Mouse (Mus musculus): Measurements from ENCODE around the gene Kif5c. TPM values are rescaled to one million over a fixed set of nuclear protein-coding genes. Genes with fewer than 3 reads are reported as not detected.
A peak's percentile ranks its signal among the peaks of the same experiment; 100 is the strongest.

Kif5c gene
- under 1 TPM; 0.79 to 0.80 TPM for total RNA-seq (2021)
- long read RNA-seq, experiment 1: 0 reads
- long read RNA-seq, experiment 2, partial matches to known transcripts: 1 of 1 reads
- long read RNA-seq, experiment 2, other reads (novel, unspliced or antisense): 0 of 1 reads

GRCm38 (mm10) chr2:49618829-49619718, at the start of gene Kif5c:
TSS of gene Kif5c (plus strand) at chr2:49619298.
- intact Hi-C loops (cut with DNase I): no loop called here
- peak; percentile 77 to 82 for DNase-seq

- DNase-seq: peak; percentile 40 to 56
- intact Hi-C loops (cut with DNase I): no loop called here
Observed at GRCm38 (mm10) chr2:49569862-49570777, 49.0 kb upstream of the Kif5c start.

GRCm38 (mm10) chr2:49570778-49571101, 48.4 kb upstream of the Kif5c start:
- intact Hi-C loops (cut with DNase I): no loop called here
- no peak for DNase-seq

GRCm38 (mm10) chr2:49571159-49571920, 47.8 kb upstream of the Kif5c start:
- no peak for DNase-seq
- intact Hi-C loops (cut with DNase I): no loop called here

GRCm38 (mm10) chr2:49572111-49572642, 46.9 kb upstream of the Kif5c start:
- no peak for DNase-seq
- intact Hi-C loops (cut with DNase I): no loop called here

GRCm38 (mm10) chr2:49572684-49573083, 46.4 kb upstream of the Kif5c start:
- intact Hi-C loops (cut with DNase I): no loop called here
- no peak for DNase-seq

DNA sequence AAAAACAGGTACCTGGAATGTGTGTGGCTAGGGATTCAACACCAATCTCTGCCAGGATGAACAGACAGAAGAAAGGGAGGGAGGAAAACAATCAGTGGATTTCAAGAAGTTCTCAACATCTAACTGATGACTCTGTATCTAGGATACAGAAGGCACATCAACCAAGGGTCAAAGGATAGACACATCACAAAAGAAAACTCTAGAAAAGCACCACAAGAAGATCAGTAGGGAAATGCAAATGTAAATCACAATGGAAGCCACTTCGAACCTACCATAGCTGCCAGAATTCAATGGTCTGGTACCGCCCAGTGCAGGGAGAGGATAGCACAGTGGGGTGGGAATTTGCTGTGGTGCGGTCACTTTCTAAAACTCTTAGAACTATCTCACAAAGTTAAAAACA, 45.8 kb upstream of the Kif5c start:
- intact Hi-C loops (cut with DNase I): no loop called here
- no peak for DNase-seq

- intact Hi-C loops (cut with DNase I): no loop called here
Observed at GRCm38 (mm10) chr2:49580585-49580984, 38.5 kb upstream of the Kif5c start.

GRCm38 (mm10) chr2:49582546-49582945, 36.6 kb upstream of the Kif5c start:
- intact Hi-C loops (cut with DNase I): no loop called here
- DNase-seq: no peak

More at GRCm38 (mm10) chr2:49580585-49580984, 38.5 kb upstream of the Kif5c start:
- peak in 1 of 2 experiments; percentile 21 for DNase-seq

DNA sequence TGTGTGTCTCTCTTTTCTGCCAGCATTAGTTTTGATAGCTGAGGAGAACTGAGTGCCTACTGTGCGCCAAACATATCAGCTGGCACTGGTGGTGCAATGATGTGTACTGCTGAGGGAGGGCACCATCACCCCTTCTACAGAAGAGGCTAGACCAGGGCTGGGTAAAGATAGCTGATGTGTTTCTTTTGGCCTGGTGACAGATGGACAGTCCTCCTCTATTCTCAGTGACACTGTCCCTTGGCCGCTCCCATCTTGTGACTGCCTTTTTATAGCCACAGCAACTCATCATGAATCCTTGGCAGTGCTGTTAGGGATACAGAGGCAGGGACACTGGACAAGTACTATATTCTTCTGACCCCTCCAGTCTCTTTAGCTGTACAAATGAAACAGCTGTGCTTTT, 35.8 kb upstream of the Kif5c start:
- DNase-seq: no peak
- intact Hi-C loops (cut with DNase I): no loop called here

GRCm38 (mm10) chr2:49590450-49590849, 28.6 kb upstream of the Kif5c start:
- DNase-seq: no peak
- intact Hi-C loops (cut with DNase I): no loop called here

- intact Hi-C loops (cut with DNase I): no loop called here
- no peak for DNase-seq
Observed at GRCm38 (mm10) chr2:49592926-49593325, 26.2 kb upstream of the Kif5c start.

GRCm38 (mm10) chr2:49594886-49595285, 24.2 kb upstream of the Kif5c start:
- no peak for DNase-seq
- intact Hi-C loops (cut with DNase I): no loop called here

GRCm38 (mm10) chr2:49596318-49596717, 22.8 kb upstream of the Kif5c start:
- intact Hi-C loops (cut with DNase I): no loop called here
- DNase-seq: no peak

DNA sequence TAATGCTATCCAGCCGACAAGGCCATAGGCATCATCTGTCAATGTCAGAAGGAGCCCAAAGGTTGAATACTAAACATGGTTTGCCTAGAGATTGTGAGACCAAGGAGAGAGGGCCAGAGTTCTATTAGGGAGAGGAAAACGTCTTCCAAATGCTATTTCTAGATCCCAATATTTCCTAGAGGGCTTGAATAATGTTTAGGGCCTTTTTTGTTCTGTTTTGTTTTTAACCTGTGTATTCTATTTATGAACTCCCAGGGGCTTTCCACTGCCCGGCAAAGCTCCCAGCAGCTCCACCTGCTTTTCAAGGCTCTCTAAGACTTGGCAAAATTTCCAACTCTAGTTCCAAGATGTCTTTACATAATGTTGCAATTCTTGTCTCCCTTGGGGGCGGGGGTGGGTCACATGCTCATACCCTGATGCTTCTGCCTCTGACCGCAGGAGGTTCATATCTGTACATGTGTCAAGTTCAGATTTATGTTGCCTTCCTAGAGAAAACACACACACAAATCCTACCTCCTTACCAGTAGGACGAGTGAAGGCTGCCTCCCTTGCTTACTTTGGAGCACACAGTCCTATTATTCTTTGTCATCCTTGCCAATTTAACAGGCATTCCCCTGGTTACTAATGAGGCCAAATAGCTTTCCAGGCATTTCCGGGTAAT, 18.9 kb upstream of the Kif5c start:
- DNase-seq: no peak
- intact Hi-C loops (cut with DNase I): no loop called here

DNA sequence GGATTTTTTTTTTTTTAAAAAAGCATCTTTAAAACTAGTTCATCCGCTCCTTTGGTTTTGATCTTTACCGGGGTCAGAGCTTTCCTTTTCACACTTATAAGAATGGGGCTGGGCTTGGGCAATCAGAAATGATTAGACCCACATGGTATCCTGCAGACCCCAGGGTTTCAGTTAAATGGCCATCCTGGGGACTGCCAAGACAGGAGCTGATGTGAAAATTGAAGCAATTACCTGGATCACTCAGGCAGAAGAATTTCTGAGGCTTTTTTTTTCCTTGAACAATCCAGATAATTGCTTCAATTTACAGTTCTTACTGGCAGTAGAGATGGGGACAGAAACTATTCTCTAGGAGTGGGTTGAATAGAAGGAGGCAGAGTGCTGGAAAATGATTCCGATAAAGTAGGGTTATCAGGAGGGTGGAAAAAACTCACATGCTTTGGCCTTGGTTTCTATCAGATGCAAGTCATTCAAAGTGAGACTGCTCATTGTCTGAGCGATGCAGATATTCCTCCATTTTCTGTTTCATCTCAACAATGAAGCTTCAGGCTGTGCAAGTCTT, 16.2 kb upstream of the Kif5c start:
- intact Hi-C loops (cut with DNase I): no loop called here
- no peak for DNase-seq

DNA sequence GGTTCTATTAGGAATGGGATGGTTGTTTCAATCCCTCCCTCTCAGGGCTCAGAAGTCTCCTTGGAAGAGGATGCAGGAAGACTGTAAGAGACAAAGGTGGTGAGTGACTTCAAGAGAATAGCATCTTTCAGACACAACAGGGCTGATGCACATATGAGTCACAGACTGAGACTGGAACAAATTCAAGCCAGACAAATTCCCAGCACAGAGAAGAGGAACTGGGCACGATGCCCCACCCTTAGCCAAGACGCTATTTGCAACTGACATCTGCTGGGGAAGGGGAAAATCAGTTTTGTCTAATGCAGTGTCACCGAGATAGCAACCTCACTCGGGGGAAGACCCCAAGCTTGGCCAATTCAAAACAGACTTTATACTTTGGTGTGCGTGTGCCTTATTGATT, 9.5 kb upstream of the Kif5c start:
- DNase-seq: no peak
- intact Hi-C loops (cut with DNase I): no loop called here

DNA sequence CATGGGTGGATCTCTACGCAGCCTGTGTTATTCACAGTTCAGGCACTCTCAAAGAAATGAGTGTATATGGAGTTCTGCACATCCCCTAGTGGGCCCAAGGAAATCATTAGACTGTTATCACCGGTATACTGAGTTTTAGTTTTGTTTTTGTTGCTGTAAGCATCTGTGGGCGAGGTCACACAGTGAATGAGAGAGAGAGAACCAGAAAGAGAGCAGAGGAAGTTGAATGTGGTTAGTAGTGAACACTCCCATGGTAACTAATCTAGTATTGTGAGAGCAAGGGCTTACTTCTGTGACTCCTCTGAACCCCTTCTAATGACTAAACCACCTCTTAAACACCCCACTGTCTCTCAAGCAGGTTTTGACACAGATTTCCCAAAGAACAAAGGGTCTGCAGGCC, 2.3 kb upstream of the Kif5c start:
- intact Hi-C loops (cut with DNase I): no loop called here
- no peak for DNase-seq

DNA sequence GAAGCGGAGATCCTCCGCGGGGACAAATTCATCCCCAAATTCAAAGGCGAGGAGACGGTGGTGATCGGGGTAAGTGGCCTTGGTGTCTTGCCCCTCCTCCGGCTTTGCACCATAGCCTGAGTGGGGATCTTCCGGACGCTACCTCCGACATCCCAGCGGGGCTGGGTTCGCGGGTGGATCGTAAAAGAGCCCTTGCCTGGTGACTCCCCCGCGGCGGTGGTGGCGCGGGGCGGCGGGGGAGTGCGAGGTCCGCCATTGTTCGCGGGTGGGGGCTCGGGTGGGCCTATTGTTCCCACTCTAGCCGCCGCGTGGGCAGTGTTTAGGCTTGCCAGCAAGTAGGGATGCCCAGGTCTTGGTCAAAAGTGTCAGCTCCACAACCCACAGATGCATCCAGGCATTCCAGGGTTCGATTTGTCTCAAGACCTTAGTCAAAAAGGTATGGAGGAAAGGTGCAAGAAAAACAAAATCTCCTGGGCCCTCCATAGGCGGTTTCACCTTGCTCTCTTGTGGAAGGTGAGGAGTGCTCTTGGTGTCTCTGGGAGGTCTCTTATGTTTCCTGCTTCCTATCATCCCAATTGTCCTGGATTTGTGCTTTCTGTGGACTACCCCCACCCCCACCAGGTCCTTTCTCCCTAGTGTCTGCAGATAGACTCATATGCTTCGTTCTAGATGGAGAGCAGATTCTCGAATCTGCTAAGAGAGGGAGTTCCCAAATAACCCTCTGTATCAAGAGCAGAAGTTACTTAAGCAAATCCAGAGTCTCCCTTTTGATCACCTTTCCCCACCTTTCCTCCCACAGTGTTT, 823 bp downstream of the Kif5c start:
- DNase-seq: no peak
- intact Hi-C loops (cut with DNase I): no loop called here

Data from heart, postnatal 14 days (tissue).